Mouse (Mus musculus) C2C12 (cell line): Measurements from ENCODE around the gene Iffo2.

ENCODE experiments used
- CEBPB ChIP-seq: IDR thresholded peaks from one replicate; pipeline ENCODE4 v1.6.1; 2011; ENCODE audit warnings: low read depth, mild to moderate bottlenecking, control low read depth, moderate library complexity
- CTCF ChIP-seq: IDR thresholded peaks from one replicate; pipeline ENCODE4 v1.5.1; 2011; ENCODE audit not compliant: control insufficient read depth, insufficient read depth, insufficient read length
- FOSL1 ChIP-seq: IDR thresholded peaks from one replicate; pipeline ENCODE4 v1.8.0; 2011; ENCODE audit warnings: mild to moderate bottlenecking, low read length; ENCODE audit not compliant: poor library complexity, insufficient read depth, severe bottlenecking
- MYOD1 ChIP-seq: IDR thresholded peaks from one replicate; pipeline ENCODE4 v1.6.1; 2011; ENCODE audit warnings: low read depth; ENCODE audit not compliant: control insufficient read depth, insufficient read length

- TF ChIP-seq MYOD1 (no peak), CTCF (no peak), CEBPB (no peak), FOSL1 (no peak)
These were observed 62.5 kb downstream of the Iffo2 start for GRCm38 (mm10) chr4:139592895-139593294.
